Mouse (Mus musculus) ES-E14 (cell line): ENCODE results near the gene Slc25a24. TPM values are rescaled to one million over a fixed set of nuclear protein-coding genes. Genes with fewer than 3 reads are reported as not detected.

Experiments
- DNase-seq: peaks from one replicate; pipeline ENCODE4 v3.0.0-alpha.2; 2013; ENCODE audit warnings: low read depth, low spot score
- H3K27ac ChIP-seq: 2 replicates; pipeline ENCODE4 v1.5.1; 2012; ENCODE audit warnings: low read depth, mild to moderate bottlenecking, low read length, moderate library complexity, mixed read lengths; ENCODE audit not compliant: poor library complexity, insufficient read depth, severe bottlenecking
- H3K36me3 ChIP-seq: 2 replicates; pipeline ENCODE4 v1.6.1; 2012; ENCODE audit warnings: mild to moderate bottlenecking, low read length, moderate library complexity, mixed read lengths; ENCODE audit not compliant: control insufficient read depth, poor library complexity, insufficient read depth, severe bottlenecking
- H3K4me1 ChIP-seq, 2 experiments: fragments of 150-350 bp in 1 of 2; sonication (generic) in 1 of 2; 2 replicates each; pipeline ENCODE4 v1.6.1; 2012; ENCODE audit warnings: low read length in 2 of 2, mild to moderate bottlenecking in 1 of 2, mixed read lengths in 1 of 2; ENCODE audit not compliant: control insufficient read depth in 2 of 2, insufficient read depth in 2 of 2, poor library complexity in 1 of 2
- H3K4me3 ChIP-seq, 2 experiments: fragments of 150-350 bp in 1 of 2; sonication (generic) in 1 of 2; 2 replicates each; pipeline ENCODE4 v1.5.1; 2012; ENCODE audit warnings: low read length in 2 of 2, low read depth in 1 of 2, mild to moderate bottlenecking in 1 of 2, mixed read lengths in 1 of 2; ENCODE audit not compliant: insufficient read depth in 1 of 2, poor library complexity in 1 of 2, severe bottlenecking in 1 of 2
- H3K9ac ChIP-seq: 2 replicates; pipeline ENCODE4 v1.6.1; 2012; ENCODE audit warnings: low read depth, mild to moderate bottlenecking, low read length, mixed read lengths; ENCODE audit not compliant: poor library complexity, insufficient read depth, severe bottlenecking
- H3K9me3 ChIP-seq: fragments of 150-350 bp; sonication (generic); 2 replicates; pipeline ENCODE4 v1.6.1; 2012; ENCODE audit warnings: low read depth, mild to moderate bottlenecking, low read length; ENCODE audit not compliant: control insufficient read depth, insufficient read depth
- CHD2 ChIP-seq: IDR thresholded peaks from 2 replicates; pipeline ENCODE4 v1.6.1; 2014; ENCODE audit warnings: mild to moderate bottlenecking, low read depth, low read length, inconsistent platforms
- HCFC1 ChIP-seq: IDR thresholded peaks from 2 replicates; pipeline ENCODE4 v1.6.1; 2012; ENCODE audit warnings: low read length, inconsistent platforms, borderline replicate concordance; ENCODE audit not compliant: insufficient read depth
- MAFK ChIP-seq: IDR thresholded peaks from 2 replicates; pipeline ENCODE4 v1.6.1; 2014; ENCODE audit warnings: mild to moderate bottlenecking, low read depth, low read length, inconsistent platforms; ENCODE audit not compliant: insufficient read depth
- ZC3H11A ChIP-seq: IDR thresholded peaks from 2 replicates; pipeline ENCODE4 v1.6.1; 2012; ENCODE audit warnings: low read depth, mild to moderate bottlenecking, inconsistent platforms, low read length, borderline replicate concordance
- ZNF384 ChIP-seq: IDR thresholded peaks from 2 replicates; pipeline ENCODE4 v1.6.1; 2012; ENCODE audit warnings: low read depth, low read length, inconsistent platforms
- in situ Hi-C, 2 experiments: fragments of 600-800 bp; cut with MboI; formaldehyde crosslinking; loops; one replicate each; pipeline ENCODE4 v1.15.1; 2025; ENCODE audit warnings: low sequenced_read_pairs in 2 of 2, inconsistent platforms in 1 of 2; ENCODE audit not compliant: unreplicated experiment in 2 of 2
- total RNA-seq: library from RNA; depleted of rRNA; stranded (reverse); fragments of 300-350 nt; gene quantifications from 2 replicates; pipeline ENCODE4 v1.2.3, GENCODE M21; 2012

The Slc25a24 gene
- total RNA-seq, 1 experiment: 19.0 TPM

DNA sequence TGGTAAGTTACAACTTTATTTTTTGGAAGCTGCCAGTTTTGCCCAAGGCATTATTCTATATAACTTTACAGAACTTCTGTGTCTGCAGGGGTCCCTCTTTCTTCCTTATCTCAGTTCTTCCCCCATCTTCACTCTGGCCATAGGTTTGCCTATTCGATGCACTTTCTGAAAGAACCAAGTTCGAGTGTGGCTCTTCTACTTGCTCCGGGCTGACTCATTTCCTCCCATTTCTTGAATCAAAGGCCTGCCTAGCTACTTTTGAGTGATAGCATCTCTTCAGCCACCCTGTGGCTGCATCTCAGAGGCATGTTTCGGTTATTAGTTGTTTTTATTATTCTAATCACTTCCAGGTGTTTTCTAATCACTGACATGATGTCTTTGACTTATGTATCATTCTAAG is 1.1 kb downstream of the Slc25a24 start:
- H3K9me3 ChIP-seq: no peaks in the 10 kb centered on the region
- DNase-seq: no peak
- H3K9ac ChIP-seq: no peak overlapping the region
- H3K4me1 ChIP-seq: no peaks in the 10 kb centered on the region
- H3K27ac ChIP-seq: no peak overlapping the region
- H3K4me3 ChIP-seq: no peak overlapping the region
- TF ChIP-seq ZC3H11A (no peak), CHD2 (no peak), ZNF384 (no peak), MAFK (no peak), HCFC1 (no peak)
- in situ Hi-C loops: no loop called here
- H3K36me3 ChIP-seq: no peaks in the 10 kb centered on the region

DNA sequence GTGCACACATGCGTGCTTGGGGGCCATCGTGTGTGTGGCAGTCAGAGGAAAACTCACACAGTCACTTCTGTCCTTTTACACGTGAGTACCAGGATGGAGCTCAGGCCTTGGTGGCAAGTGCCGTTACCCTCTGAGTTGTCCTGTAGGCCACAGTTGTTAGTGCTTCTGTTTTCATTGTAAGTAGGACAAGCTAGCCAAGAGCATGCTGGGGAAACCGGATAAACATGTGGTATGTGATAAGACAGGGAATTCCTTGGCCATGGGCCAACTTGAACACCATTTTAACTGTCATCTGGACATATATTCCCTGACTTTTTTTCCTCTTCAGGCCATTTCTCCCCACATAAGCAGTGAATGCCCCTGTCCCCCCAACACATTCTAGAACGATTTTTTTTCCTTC is 2.6 kb downstream of the Slc25a24 start:
- H3K36me3 ChIP-seq: no peaks in the 10 kb centered on the region
- in situ Hi-C loops: no loop called here
- no peaks in the 10 kb centered on the region for H3K9me3 ChIP-seq
- H3K9ac ChIP-seq: no peak overlapping the region
- no peak for DNase-seq
- no peak for TF ChIP-seq ZC3H11A
- no peak for TF ChIP-seq MAFK
- no peak for TF ChIP-seq ZNF384
- TF ChIP-seq CHD2: no peak
- no peak for TF ChIP-seq HCFC1
- H3K4me1 ChIP-seq: no peaks in the 10 kb centered on the region
- H3K4me3 ChIP-seq: no peak overlapping the region
- H3K27ac ChIP-seq: no peak overlapping the region

DNA sequence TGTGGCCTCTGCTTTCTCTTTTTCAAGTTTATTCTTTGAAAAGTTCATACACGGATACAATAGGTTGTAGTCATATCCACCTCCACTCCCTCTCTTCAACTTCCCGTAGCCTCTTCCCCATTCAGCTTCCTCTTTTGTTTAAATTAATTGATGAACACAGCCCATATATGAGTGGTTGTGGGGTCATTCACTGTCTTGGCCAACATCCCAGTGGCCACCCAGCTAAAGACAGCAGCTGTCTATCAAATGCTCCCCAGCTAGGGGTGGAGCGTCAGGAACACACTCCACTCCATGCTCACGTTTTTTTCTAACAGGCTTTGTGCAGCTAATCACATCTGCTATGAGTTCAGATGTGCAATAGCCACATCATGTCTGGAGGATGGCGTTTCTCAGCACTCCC is 6.8 kb downstream of the Slc25a24 start:
- Histone ChIP-seq H3K4me1 (no peaks in the 10 kb centered on the region), H3K9ac (no peak overlapping the region), H3K4me3 (no peak overlapping the region), H3K9me3 (no peaks in the 10 kb centered on the region), H3K27ac (no peak overlapping the region), H3K36me3 (no peaks in the 10 kb centered on the region)
- no peak for DNase-seq
- in situ Hi-C loops: no loop called here
- no peak for TF ChIP-seq HCFC1
- no peak for TF ChIP-seq CHD2
- TF ChIP-seq ZNF384: no peak
- TF ChIP-seq MAFK: no peak
- no peak for TF ChIP-seq ZC3H11A

DNA sequence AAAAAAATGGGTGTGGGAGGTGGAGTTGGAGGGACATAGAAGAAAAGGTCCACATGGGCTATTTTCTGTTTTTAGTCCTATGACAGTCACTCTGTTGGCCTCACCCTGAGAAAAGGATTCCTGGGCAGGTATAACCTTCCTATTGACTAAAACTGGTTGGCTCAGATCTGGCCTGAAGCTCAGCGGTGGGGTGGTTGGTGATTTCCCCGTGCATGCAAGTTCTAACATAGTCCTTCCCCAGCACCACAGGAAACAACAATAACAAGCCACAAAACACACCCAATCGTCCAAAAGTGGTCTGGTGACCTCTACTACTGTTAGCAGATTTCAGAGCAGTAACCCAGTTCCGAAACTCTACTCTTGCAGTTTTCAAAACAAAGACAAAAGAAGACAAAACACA is 10.0 kb downstream of the Slc25a24 start:
- no peak for DNase-seq
- no peaks in the 10 kb centered on the region for H3K4me1 ChIP-seq

DNA sequence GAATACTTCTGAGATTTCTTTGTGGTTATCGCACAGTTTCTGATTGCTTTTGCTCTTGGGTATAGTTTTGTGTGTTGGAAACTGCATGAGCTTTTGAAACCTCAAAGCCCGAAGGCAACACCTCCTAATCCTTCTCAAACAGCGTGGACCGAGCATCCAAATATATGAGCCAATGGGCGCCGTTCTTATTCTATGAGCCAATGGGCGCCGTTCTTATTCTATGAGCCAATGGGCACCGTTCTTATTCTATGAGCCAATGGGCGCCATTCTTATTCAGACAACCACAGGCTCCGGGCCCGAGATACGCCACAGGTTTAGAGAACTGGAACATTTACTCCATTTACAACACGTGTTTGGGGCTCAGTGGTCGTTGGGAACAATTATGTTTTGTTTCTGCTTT is 11.1 kb downstream of the Slc25a24 start:
- in situ Hi-C loops: no loop called here
- Histone ChIP-seq H3K9ac (no peak overlapping the region), H3K9me3 (no peaks in the 10 kb centered on the region), H3K4me1 (no peaks in the 10 kb centered on the region), H3K36me3 (no peaks in the 10 kb centered on the region), H3K27ac (no peak overlapping the region), H3K4me3 (no peak overlapping the region)
- DNase-seq: no peak
- TF ChIP-seq CHD2 (no peak), ZC3H11A (no peak), ZNF384 (no peak), HCFC1 (no peak), MAFK (no peak)

More for the DNA sequence above, 10.0 kb downstream of the Slc25a24 start:
- in situ Hi-C loops: no loop called here
- H3K9ac ChIP-seq: no peak overlapping the region
- H3K4me3 ChIP-seq: no peak overlapping the region
- H3K27ac ChIP-seq: no peak overlapping the region
- TF ChIP-seq ZC3H11A (no peak), MAFK (no peak), HCFC1 (no peak), CHD2 (no peak), ZNF384 (no peak)
- H3K36me3 ChIP-seq: no peaks in the 10 kb centered on the region
- no peaks in the 10 kb centered on the region for H3K9me3 ChIP-seq
